Mouse (Mus musculus) thymus, postnatal 0 days (tissue): ENCODE results near the gene Ube2i. TPM values are rescaled to one million over a fixed set of nuclear protein-coding genes. Genes with fewer than 3 reads are reported as not detected.
"Not testable (repeated sequence)": the region's sequence is repeated elsewhere in the genome, so short reads cannot be mapped to it uniquely, and the experiment has no call there.

ENCODE experiments used
- DNase-seq: peaks from one replicate; pipeline ENCODE4 v3.0.0-alpha.2; 2015; ENCODE audit warnings: low spot score
- polyA plus RNA-seq: library from polyadenylated mRNA; unstranded; fragments of >200 nt; fragmentation: Nextera tagmentation; extraction: Ambion mirVana; gene quantifications from 2 replicates; pipeline ENCODE4 v1.2.1, GENCODE M21; 2015

Gene Ube2i
- polyA plus RNA-seq, 1 experiment from 2014 or later, result 772 TPM

GRCm38 (mm10) chr17:25253760-25254159 lies 20.7 kb downstream of the Ube2i start:
- peak; percentile 90 for DNase-seq

DNA sequence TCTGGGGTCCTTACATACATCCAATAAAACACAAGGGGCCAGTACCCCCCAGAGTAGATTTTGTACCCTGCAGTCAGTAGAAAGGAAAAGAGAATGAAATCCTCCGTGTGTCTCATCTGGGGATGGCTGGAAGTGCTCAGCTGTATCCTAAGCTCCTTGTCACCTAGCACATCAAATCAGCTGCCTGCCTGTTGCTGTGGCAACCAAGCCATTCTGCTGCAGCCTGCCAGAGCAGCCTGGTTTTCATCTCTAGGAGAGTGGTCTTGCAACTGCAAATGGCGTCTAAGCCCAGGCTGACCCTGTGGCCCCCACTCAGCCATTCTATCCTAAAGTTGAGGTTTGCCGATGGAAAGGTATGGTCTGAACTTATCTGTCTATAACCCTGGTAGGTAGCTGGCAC lies 21.8 kb downstream of the Ube2i start:
- DNase-seq, result no peak

- DNase-seq, result no peak
Measured at GRCm38 (mm10) chr17:25250181-25250835, 24.1 kb downstream of the Ube2i start.

GRCm38 (mm10) chr17:25248033-25248750 lies 26.2 kb downstream of the Ube2i start:
- peak; percentile 77 for DNase-seq

DNA sequence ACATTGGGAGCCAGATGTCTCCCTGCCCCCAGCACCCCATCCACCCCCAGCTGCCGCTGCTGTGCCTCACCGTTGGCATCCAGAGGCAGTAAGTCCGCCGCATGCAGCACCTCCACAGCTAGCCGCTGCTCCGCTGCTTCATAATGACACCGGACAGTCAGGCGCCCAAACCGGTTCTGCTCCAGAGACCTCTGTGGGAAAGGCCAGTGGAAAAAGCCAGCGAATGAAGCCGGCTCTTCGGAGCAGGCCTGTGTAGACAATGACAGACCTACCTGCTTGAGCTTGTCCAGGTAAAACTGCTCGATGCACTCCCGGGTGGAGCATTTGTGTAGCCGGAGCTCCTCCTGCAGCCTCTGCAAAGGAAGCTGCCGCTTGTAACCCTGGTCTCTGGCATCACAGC lies 30.2 kb downstream of the Ube2i start:
- no peak for DNase-seq

DNA sequence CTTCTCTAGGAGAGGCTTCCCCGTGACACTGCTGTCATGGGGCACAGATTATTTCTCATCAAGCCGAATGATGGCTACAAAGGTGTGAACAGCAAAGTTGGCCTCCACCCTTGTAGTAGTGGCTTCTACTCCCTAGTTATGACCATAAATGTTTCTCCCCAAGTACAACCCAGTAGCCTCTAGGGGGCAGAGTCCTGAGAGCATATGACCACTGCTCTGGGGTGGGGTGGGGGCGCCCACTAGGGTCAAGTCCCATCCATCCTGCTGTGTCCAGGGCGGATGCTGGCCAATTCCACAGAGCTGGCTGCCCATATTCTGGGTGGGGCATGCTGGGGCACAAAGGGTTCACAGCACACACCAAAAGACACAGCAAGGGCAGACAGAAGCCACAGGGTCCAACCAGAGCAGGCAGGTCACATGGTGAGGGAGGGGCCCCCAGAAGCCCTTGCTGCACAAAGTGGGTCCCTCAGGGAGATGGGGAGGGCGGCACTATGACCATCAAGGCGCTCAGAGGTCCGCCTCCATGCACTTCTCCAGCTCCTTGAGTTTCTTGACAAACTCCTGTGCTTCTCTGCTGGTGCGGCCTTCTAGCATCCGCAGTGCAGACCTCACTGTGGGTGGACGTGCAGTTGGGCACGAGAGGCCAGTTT lies 31.2 kb downstream of the Ube2i start:
- DNase-seq, result no peak

DNA sequence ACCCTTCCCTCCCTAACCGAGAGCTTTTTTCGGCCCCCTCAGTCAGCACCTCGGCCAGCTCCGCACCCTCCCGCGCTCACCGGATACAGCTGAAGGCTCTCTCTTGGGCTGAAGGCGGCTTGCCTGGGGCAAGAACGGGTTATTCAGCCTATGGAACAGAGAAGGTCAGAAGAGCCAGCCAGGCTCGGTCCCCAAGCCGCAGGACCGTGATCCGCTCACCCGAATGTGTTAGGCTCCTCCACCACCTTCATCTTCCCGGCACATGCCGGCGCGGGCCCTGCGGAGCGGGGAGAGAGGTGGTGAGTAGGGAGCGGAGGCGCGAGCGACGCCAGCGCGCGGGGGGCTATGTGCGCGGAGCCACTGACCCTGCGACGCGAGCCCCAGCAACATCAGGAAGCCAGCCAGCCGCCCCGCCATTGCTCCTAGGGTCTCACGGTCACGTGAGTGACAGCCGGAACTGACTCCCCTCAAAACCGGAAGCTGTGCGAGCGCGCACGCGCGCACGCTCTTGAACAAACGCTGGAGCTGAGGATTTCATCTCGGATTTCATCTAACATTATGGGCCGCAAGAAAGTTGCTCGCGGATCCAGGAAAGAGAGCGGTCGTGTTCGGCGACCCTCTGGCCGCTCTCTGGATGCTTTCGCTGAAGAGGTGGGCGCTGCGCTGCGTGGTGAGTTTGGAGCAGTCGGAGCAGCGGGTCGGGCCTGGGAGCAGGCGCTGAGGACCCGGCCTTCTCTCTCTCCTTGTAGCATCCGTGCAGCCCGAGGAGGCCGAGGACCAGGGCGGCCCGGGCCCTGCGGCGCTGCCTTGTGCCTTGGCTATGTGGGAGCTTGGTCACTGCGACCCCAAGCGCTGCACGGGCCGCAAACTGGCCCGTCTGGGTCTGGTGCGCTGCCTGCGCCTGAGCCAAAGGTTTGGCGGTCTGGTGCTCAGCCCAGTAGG lies 34.5 kb downstream of the Ube2i start, which contains the start of the genes Gnptg and Tsr3:
Gnptg (minus strand) TSS at position 430 of the 942 bp plus-strand sequence.
Tsr3 (plus strand) TSS at position 476 of the 942 bp plus-strand sequence.
- DNase-seq, result peak; percentile 92

- DNase-seq, result no peak
Measured at GRCm38 (mm10) chr17:25235635-25236034, 38.8 kb downstream of the Ube2i start.

GRCm38 (mm10) chr17:25231621-25232020 lies 42.8 kb downstream of the Ube2i start:
- DNase-seq, result not testable (repeated sequence)

DNA sequence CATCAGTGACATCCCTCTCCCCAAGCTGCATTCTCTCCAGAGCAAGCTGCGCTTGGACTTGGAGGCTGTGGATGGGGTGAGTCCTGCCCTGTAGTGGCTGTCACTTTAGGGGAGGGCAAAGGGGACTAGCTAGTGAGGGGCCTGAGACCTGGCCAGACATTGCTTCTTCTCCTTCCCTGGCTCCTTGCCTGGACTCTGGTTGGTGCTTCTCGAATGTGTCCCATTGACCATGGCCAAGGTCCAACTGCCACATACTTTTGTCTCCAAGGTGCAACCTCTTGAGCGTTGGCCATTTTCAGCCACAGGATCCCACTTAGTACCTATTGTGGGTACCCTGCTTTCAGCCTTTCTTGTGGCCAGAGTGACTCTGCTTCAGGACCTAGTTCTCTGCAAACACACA lies 43.7 kb downstream of the Ube2i start:
- no peak for DNase-seq

DNA sequence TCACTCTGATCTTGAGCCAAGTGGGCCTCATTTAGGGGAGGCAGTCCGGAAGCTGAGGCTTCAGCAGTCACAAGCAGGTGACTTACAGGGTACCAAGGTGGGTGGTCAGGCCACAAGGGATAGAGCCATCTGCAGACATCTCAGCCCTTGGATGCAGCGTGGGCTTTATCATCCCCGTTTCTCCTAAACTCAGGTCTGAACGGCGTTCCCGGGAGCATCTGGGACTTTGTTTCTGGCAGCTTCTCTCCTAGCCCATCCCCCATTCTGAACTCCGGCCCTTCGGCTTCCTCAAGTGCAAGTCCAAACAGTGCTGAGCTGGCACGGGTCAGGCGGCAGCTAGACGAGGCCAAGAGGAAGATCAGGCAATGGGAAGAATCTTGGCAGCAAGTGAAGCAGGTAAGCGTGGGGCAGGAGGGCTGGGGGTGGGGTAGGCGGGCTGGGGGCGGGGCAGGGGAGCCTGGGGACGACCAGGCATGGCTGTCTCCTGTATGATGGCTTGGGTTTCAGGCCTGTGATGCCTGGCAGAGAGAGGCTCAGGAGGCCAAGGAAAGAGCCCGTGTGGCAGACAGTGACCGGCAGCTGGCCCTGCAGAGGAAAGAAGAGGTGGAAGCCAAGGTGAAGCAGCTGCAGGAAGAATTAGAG lies 44.3 kb downstream of the Ube2i start:
- DNase-seq, result not testable (repeated sequence)

- DNase-seq, result no peak
Measured at GRCm38 (mm10) chr17:25227991-25228390, 46.4 kb downstream of the Ube2i start.

GRCm38 (mm10) chr17:25225659-25226058 lies 48.8 kb downstream of the Ube2i start:
- no peak for DNase-seq

DNA sequence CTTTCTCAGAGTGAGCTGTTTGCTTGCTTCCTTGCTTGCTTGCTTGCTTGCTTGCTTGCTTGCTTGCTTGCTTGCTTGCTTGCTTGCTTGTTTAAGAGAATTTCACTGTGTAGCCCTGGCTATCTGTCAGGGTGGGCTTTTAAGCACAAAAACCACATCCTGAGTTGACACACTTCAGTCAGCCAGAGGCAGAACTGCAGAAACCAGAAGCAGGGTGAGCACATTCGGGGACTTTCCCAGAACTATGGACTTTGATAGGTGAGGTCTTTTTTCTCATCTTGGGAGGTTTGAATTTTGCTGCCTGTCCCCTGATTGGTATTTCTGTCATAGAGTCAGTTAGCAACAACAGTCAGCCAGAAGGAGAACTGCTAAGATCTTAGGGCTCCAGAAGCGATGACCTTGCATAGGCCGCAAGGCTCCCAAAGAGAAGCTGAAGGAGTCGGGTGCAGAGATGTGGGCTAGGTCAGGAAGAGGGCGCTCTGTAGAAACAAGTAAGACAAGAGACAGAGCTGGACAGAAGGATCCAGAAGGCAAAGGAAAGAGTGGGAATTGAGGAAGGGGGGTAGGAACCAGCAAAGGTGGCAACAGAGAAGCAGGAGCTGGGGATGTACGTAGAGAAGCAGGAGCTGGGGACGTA lies 49.7 kb downstream of the Ube2i start:
- DNase-seq, result peak; percentile 78

- peak; percentile 61 for DNase-seq
Measured at GRCm38 (mm10) chr17:25222951-25223601, 51.3 kb downstream of the Ube2i start.

DNA sequence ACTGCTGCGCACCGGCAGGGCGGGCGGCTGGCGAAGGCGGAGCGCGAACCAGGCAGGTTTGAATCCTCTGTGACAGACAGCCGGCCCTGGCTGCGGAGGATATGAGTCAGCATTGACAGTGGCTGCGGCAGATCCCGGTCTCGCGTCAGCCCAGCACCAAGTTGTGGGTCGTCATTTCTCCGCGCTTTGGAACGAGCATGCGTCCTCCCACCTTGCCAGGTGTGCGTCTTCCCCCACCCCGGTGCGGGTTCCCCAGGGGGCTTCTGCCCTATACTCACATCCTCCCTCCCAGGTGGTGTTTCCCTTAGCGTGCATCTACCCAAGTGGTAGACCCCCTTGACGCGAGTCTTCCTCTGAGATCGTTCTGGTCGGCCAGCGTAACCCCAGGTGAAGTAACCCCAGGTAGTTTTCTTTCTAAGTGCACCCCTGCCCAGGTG lies 51.9 kb downstream of the Ube2i start:
- DNase-seq, result peak; percentile 77

DNA sequence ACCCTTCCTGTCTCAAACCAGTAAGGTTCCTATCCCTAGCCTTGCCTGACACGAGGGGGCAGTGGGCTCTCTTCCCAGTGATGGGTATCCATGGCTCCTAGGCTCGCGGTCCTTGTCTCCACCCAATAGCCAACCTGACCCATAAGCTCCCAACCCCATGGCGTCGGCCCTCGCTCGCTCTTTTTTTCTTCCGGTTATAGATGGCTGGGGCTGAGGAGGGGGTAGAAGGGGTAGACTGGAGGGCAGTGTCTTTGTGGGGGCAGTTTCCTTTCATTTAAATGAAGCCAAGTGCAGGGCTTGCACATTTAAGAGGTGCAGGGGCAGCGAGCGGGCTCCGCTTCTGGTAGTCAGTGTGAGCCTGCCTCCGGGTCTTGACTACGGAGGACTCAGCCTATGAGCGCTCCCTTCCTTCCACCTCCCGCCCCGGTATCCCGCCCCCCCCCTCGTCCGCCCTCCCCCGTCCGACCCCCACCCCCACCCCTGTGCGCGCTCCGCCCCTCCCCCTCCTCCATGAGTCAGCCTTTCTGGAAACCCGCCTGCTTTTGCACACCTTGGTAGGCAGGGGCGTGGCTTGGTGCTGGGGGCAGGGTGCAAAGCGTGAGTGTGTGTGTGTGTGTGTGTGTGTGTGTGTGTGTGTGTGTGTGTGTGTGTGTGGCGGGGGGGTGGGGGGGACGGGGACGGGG lies 52.5 kb downstream of the Ube2i start:
- DNase-seq, result peak; percentile 82

- DNase-seq, result no peak
Measured at GRCm38 (mm10) chr17:25220746-25221145, 53.7 kb downstream of the Ube2i start.
